Mouse (Mus musculus): Measurements from ENCODE around the gene Nanos3.

DNA sequence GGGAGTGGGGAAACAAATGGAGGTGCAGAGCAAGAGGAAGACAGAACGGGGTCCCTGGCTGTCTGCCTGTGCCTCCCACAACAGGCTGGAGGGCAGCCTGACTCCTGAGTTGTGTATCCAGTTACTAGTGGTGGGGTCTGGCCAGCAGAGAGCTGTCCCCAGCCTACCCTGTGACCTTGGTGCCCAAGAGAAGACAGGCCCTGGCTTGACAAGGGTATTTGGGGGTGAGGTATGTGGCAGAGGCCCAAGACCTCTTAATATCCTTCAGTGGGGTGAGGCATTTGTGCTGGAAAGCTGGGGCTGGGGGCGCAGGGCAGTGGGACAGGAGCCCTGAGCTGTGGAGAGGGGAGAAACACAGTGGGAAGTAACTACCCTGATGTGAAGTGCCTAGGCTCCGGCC, 26.2 kb upstream of the Nanos3 start:
- TF ChIP-seq MAFK (IDR thresholded peaks at IDR 0.05; ENCODE audit: insufficient replicate concordance, low read length) (no peak), HCFC1 (IDR thresholded peaks at IDR 0.05; ENCODE audit: low read depth, low read length) (no peak), JUN (IDR thresholded peaks at IDR 0.05; ENCODE audit: insufficient read depth, low read depth, low read length) (no peak), IRF4 (IDR thresholded peaks at IDR 0.05; ENCODE audit: low read depth, low read length) (no peak)

Data from CH12.LX (cell line).